ENCODE assay signal across 8 mouse cellular contexts in genomic region chr17:30576946-30577345, GRCm38 (mm10). TPM values are rescaled to one million over a fixed set of nuclear protein-coding genes. Genes with fewer than 3 reads are reported as not detected.
DNase-seq lines count a peak whose midpoint lies in the region; ATAC-seq and TF ChIP-seq lines count a peak whose summit lies in the region.

No protein-coding gene starts in this region.

- H3K4me2 ChIP-seq in kidney, postnatal 0 days (ENCODE audit: low read length), result peak overlapping the region; percentile 90
- H3K4me2 ChIP-seq in hindbrain, embryonic 13.5 days, result peak overlapping the region; percentile 76
- peak overlapping the region; percentile 70 for H3K4me2 ChIP-seq in midbrain, embryonic 16.5 days (ENCODE audit: low read length)

- H3K9ac ChIP-seq in kidney, postnatal 0 days (ENCODE audit: low read depth, low read length), result peak overlapping the region; percentile 80
- peak overlapping the region; percentile 80 for H3K9ac ChIP-seq in hindbrain, embryonic 13.5 days
- peak overlapping the region; percentile 81 for H3K9ac ChIP-seq in midbrain, embryonic 16.5 days (ENCODE audit: low read depth, low read length)

- no peaks in the 10 kb centered on the region for H3K36me3 ChIP-seq in kidney, postnatal 0 days (ENCODE audit: insufficient read depth, low read length)
- no peaks in the 10 kb centered on the region for H3K36me3 ChIP-seq in hindbrain, embryonic 13.5 days
- no peaks in the 10 kb centered on the region for H3K36me3 ChIP-seq in midbrain, embryonic 16.5 days (ENCODE audit: control insufficient read depth, insufficient read depth, low read length)

- WGBS in kidney, postnatal 0 days, result 58% methylated on average over 12 of the region's 12 CpGs
- WGBS in hindbrain, embryonic 13.5 days, result 69% methylated on average over 12 of the region's 12 CpGs
- 68% methylated on average over 12 of the region's 12 CpGs for WGBS in midbrain, embryonic 16.5 days

- ATAC-seq in kidney, postnatal 0 days (replicated peaks; ENCODE audit: low FRiP score, low read depth), result no peak
- ATAC-seq in hindbrain, embryonic 13.5 days (ENCODE audit: low FRiP score), result no peak
- no peak for ATAC-seq in midbrain, embryonic 16.5 days

- peak overlapping the region; percentile 81 for H3K4me3 ChIP-seq in kidney, postnatal 0 days (replicated peaks; ENCODE audit: low read depth, low read length)
- peak overlapping the region; percentile 97 for H3K4me3 ChIP-seq in brown adipose tissue, adult 24 weeks (ENCODE audit: insufficient read depth, low read depth, low read length)
- H3K4me3 ChIP-seq in hindbrain, embryonic 13.5 days, result peak overlapping the region; percentile 64
- H3K4me3 ChIP-seq in midbrain, embryonic 16.5 days (ENCODE audit: low read depth, low read length), result peak overlapping the region; percentile 84

- no peaks in the 10 kb centered on the region for H3K27me3 ChIP-seq in kidney, postnatal 0 days (ENCODE audit: insufficient read depth, low read length)
- no peaks in the 10 kb centered on the region for H3K27me3 ChIP-seq in hindbrain, embryonic 13.5 days
- no peaks in the 10 kb centered on the region for H3K27me3 ChIP-seq in midbrain, embryonic 16.5 days (ENCODE audit: control insufficient read depth, insufficient read depth, low read depth, low read length)

- no peaks in the 10 kb centered on the region for H3K9me3 ChIP-seq in kidney, postnatal 0 days (replicated peaks; ENCODE audit: low read length)
- no peaks in the 10 kb centered on the region for H3K9me3 ChIP-seq in hindbrain, embryonic 13.5 days
- H3K9me3 ChIP-seq in midbrain, embryonic 16.5 days (replicated peaks; ENCODE audit: control insufficient read depth, low read length, poor library complexity, severe bottlenecking), result no peaks in the 10 kb centered on the region

- H3K4me1 ChIP-seq in kidney, postnatal 0 days (replicated peaks; ENCODE audit: insufficient read depth, low read length), result peaks cover 18% of the 10 kb centered on the region
- H3K4me1 ChIP-seq in brown adipose tissue, adult 24 weeks (ENCODE audit: control insufficient read depth, insufficient read depth, insufficient read length, low read length), result peaks cover 9% of the 10 kb centered on the region
- peaks cover 29% of the 10 kb centered on the region for H3K4me1 ChIP-seq in hindbrain, embryonic 13.5 days (replicated peaks)
- H3K4me1 ChIP-seq in midbrain, embryonic 16.5 days (ENCODE audit: control insufficient read depth, insufficient read depth, low read length), result peaks cover 18% of the 10 kb centered on the region

- TF ChIP-seq CTCF in kidney, postnatal 0 days (IDR thresholded peaks at IDR 0.05; ENCODE audit: low read depth), result no peak

- no peak overlapping the region for H3K27ac ChIP-seq in kidney, postnatal 0 days
- H3K27ac ChIP-seq in brown adipose tissue, adult 24 weeks (replicated peaks; ENCODE audit: low read depth, low read length), result no peak overlapping the region
- H3K27ac ChIP-seq in hindbrain, embryonic 13.5 days, result peak overlapping the region; percentile 96
- H3K27ac ChIP-seq in midbrain, embryonic 16.5 days (ENCODE audit: low read length), result peak overlapping the region; percentile 96; the same call in 1 of the 2 replicates

- peak; percentile 8 for DNase-seq in kidney, postnatal 0 days (ENCODE audit: low spot score)
- DNase-seq in kidney, adult 9 months, result no peak
- no peak for DNase-seq in ovary, postnatal 36 days (ENCODE audit: low spot score)
- DNase-seq in spleen, postnatal 14 days (ENCODE audit: low spot score in 2 of 2), result no peak
- no peak for DNase-seq in gastrocnemius, postnatal 25 days

RNA-seq across cellular contexts. Expression of gene Btbd9, which starts 0.7 kb away (rescaled TPM):
- 41.1 and 51.4 TPM in 2 replicates for polyA plus RNA-seq in kidney, postnatal 0 days (2015; fragmentation: Nextera tagmentation; extraction: Ambion mirVana)
- 5.0 and 11.7 TPM in 2 replicates for polyA plus RNA-seq in brown adipose tissue, adult 24 weeks (2012; ENCODE audit: insufficient read depth, insufficient read length, missing spikeins)
- polyA plus RNA-seq in hindbrain, embryonic 13.5 days (2015; fragmentation: Nextera tagmentation; extraction: Ambion mirVana), result 149 and 150 TPM in 2 replicates
- 164 and 167 TPM in 2 replicates for polyA plus RNA-seq in midbrain, embryonic 16.5 days (2015; fragmentation: Nextera tagmentation; extraction: Ambion mirVana)
- total RNA-seq in gastrocnemius, postnatal 25 days (2021), result 10 to 100 TPM in 1 of 2 experiments, 1 to 10 TPM in 1; 8.0 to 12.4 TPM

RNA-seq across cellular contexts. Expression of gene Dnah8, which starts 47.2 kb away (rescaled TPM):
- polyA plus RNA-seq in kidney, postnatal 0 days (2015; fragmentation: Nextera tagmentation; extraction: Ambion mirVana), result 0.43 TPM in 2 replicates
- not detected in 2 replicates for polyA plus RNA-seq in brown adipose tissue, adult 24 weeks (2012; ENCODE audit: insufficient read depth, insufficient read length, missing spikeins)
- 1.3 and 1.9 TPM in 2 replicates for polyA plus RNA-seq in hindbrain, embryonic 13.5 days (2015; fragmentation: Nextera tagmentation; extraction: Ambion mirVana)
- 2.0 and 2.9 TPM in 2 replicates for polyA plus RNA-seq in midbrain, embryonic 16.5 days (2015; fragmentation: Nextera tagmentation; extraction: Ambion mirVana)
- total RNA-seq in gastrocnemius, postnatal 25 days (2021), result under 1 TPM; 0.28 to 0.32 TPM

RNA-seq across cellular contexts. Expression of gene Glo1, which starts 49.7 kb away (rescaled TPM):
- 247 and 249 TPM in 2 replicates for polyA plus RNA-seq in kidney, postnatal 0 days (2015; fragmentation: Nextera tagmentation; extraction: Ambion mirVana)
- polyA plus RNA-seq in brown adipose tissue, adult 24 weeks (2012; ENCODE audit: insufficient read depth, insufficient read length, missing spikeins), result 106 and 112 TPM in 2 replicates
- polyA plus RNA-seq in hindbrain, embryonic 13.5 days (2015; fragmentation: Nextera tagmentation; extraction: Ambion mirVana), result 153 and 172 TPM in 2 replicates
- 160 and 162 TPM in 2 replicates for polyA plus RNA-seq in midbrain, embryonic 16.5 days (2015; fragmentation: Nextera tagmentation; extraction: Ambion mirVana)
- 100 to 1,000 TPM; 132 to 148 TPM for total RNA-seq in gastrocnemius, postnatal 25 days (2021)

Comparison
In these comparisons a context has a peak if more than half of its experiments do, and no peak if none do; other contexts are left out.
1. H3K27ac ChIP-seq: peak in hindbrain, embryonic 13.5 days (single experiment) and midbrain, embryonic 16.5 days (single experiment); none in kidney, postnatal 0 days (single experiment) and brown adipose tissue, adult 24 weeks (single experiment).
2. Peak in every context shown above with its lines, with median percentiles within 50 percentile points of each other: H3K4me2 ChIP-seq, H3K4me3 ChIP-seq and H3K9ac ChIP-seq.